Comparison of ENCODE assay signal across 10 mouse cellular contexts in genomic region chr6:13286542-13287273, GRCm38 (mm10).
DNase-seq lines count a peak whose midpoint lies in the region; ATAC-seq and TF ChIP-seq lines count a peak whose summit lies in the region.
"Had no signal": no experiment of that assay in that cellular context is flagged by ENCODE, and none has a peak within 500 bp of the region (broad histone marks: within the 10 kb centered on the region; RNA-seq: fewer than 3 reads in every experiment).

No protein-coding gene starts in this region.

- H3K36me3 ChIP-seq in kidney, postnatal 0 days (ENCODE audit: insufficient read depth, low read length): no peaks in the 10 kb centered on the region
- no peaks in the 10 kb centered on the region for H3K36me3 ChIP-seq in hindbrain, embryonic 14.5 days (replicated peaks; ENCODE audit: control insufficient read depth, insufficient read depth)
- no peaks in the 10 kb centered on the region for H3K36me3 ChIP-seq in neural tube, embryonic 14.5 days (ENCODE audit: control insufficient read depth, insufficient read depth, low read length)
- H3K36me3 ChIP-seq: limb, embryonic 15.5 days had no signal

- no peak overlapping the region for H3K27ac ChIP-seq in kidney, postnatal 0 days
- H3K27ac ChIP-seq in hindbrain, embryonic 14.5 days: no peak overlapping the region
- H3K27ac ChIP-seq in neural tube, embryonic 14.5 days (ENCODE audit: low read depth, low read length): no peak overlapping the region
- H3K27ac ChIP-seq: limb, embryonic 15.5 days had no signal

- DNase-seq in kidney, postnatal 0 days (ENCODE audit: low spot score): peak; percentile 47
- no peak for DNase-seq in kidney, adult 18-20 months
- peak; percentile 34 for DNase-seq in brain, adult 2 months (ENCODE audit: low read depth, low spot score)
- peak; percentile 78 for DNase-seq in hindbrain, embryonic 14.5 days (ENCODE audit: low spot score)
- DNase-seq in right cerebral cortex, postnatal 10 days (ENCODE audit: low spot score in 2 of 2): no peak
- DNase-seq in adrenal gland, postnatal 10 days: no peak
- DNase-seq: cerebellum, postnatal 25 days had no signal

- no peaks in the 10 kb centered on the region for H3K9me3 ChIP-seq in kidney, postnatal 0 days (replicated peaks; ENCODE audit: low read length)
- H3K9me3 ChIP-seq in hindbrain, embryonic 14.5 days (ENCODE audit: control insufficient read depth, low read length): no peaks in the 10 kb centered on the region
- no peaks in the 10 kb centered on the region for H3K9me3 ChIP-seq in neural tube, embryonic 14.5 days (ENCODE audit: control insufficient read depth, low read length)
- H3K9me3 ChIP-seq: limb, embryonic 15.5 days had no signal

- no peaks in the 10 kb centered on the region for H3K27me3 ChIP-seq in kidney, postnatal 0 days (ENCODE audit: insufficient read depth, low read length)
- H3K27me3 ChIP-seq in hindbrain, embryonic 14.5 days (ENCODE audit: control insufficient read depth, insufficient read depth, low read length): no peaks in the 10 kb centered on the region
- H3K27me3 ChIP-seq in neural tube, embryonic 14.5 days (ENCODE audit: control insufficient read depth, insufficient read depth, low read length): no peaks in the 10 kb centered on the region
- H3K27me3 ChIP-seq: limb, embryonic 15.5 days had no signal

- peak; percentile 27; the same call in 1 of the 2 replicates for ATAC-seq in kidney, postnatal 0 days (replicated peaks; ENCODE audit: low FRiP score, low read depth)
- peak; percentile 64; the same call in 1 of the 2 replicates for ATAC-seq in hindbrain, embryonic 14.5 days (ENCODE audit: low FRiP score)
- peak; percentile 75; the same call in 1 of the 2 replicates for ATAC-seq in neural tube, embryonic 14.5 days (ENCODE audit: low read depth)
- no peak for ATAC-seq in CD4-positive, CD25-positive, alpha-beta regulatory T cell, adult 4 months

- H3K4me1 ChIP-seq in kidney, postnatal 0 days (replicated peaks; ENCODE audit: insufficient read depth, low read length): no peaks in the 10 kb centered on the region
- no peaks in the 10 kb centered on the region for H3K4me1 ChIP-seq in hindbrain, embryonic 14.5 days (replicated peaks; ENCODE audit: control insufficient read depth, insufficient read depth, low read length)
- H3K4me1 ChIP-seq in neural tube, embryonic 14.5 days (ENCODE audit: control insufficient read depth, insufficient read depth, low read length): no peaks in the 10 kb centered on the region

- 53% methylated on average over 6 of the region's 6 CpGs for WGBS in kidney, postnatal 0 days
- WGBS in hindbrain, embryonic 14.5 days: 63% methylated on average over 6 of the region's 6 CpGs
- WGBS in neural tube, embryonic 14.5 days: 60% methylated on average over 6 of the region's 6 CpGs

- no peak overlapping the region for H3K4me2 ChIP-seq in kidney, postnatal 0 days (ENCODE audit: low read length)
- H3K4me2 ChIP-seq in hindbrain, embryonic 14.5 days (replicated peaks): no peak overlapping the region
- no peak overlapping the region for H3K4me2 ChIP-seq in neural tube, embryonic 14.5 days (ENCODE audit: low read depth, low read length)
- H3K4me2 ChIP-seq: limb, embryonic 15.5 days had no signal

- no peak overlapping the region for H3K9ac ChIP-seq in kidney, postnatal 0 days (ENCODE audit: low read depth, low read length)
- no peak overlapping the region for H3K9ac ChIP-seq in hindbrain, embryonic 14.5 days
- no peak overlapping the region for H3K9ac ChIP-seq in neural tube, embryonic 14.5 days (replicated peaks; ENCODE audit: low read depth, low read length)
- H3K9ac ChIP-seq: limb, embryonic 15.5 days had no signal

- H3K4me3 ChIP-seq in kidney, postnatal 0 days (replicated peaks; ENCODE audit: low read depth, low read length): no peak overlapping the region
- no peak overlapping the region for H3K4me3 ChIP-seq in hindbrain, embryonic 14.5 days (replicated peaks; ENCODE audit: low read length)
- no peak overlapping the region for H3K4me3 ChIP-seq in neural tube, embryonic 14.5 days (ENCODE audit: low read depth, low read length)
- H3K4me3 ChIP-seq: limb, embryonic 15.5 days had no signal

- TF ChIP-seq CTCF in kidney, postnatal 0 days (IDR thresholded peaks at IDR 0.05; ENCODE audit: low read depth): peak; percentile 52

Comparison
In these comparisons a context has a peak if more than half of its experiments do, and no peak if none do; other contexts are left out.
1. DNase-seq: peak in kidney, postnatal 0 days (single experiment), brain, adult 2 months (single experiment) and hindbrain, embryonic 14.5 days (single experiment); none in kidney, adult 18-20 months (single experiment), right cerebral cortex, postnatal 10 days (0 of 2) and adrenal gland, postnatal 10 days (single experiment).